Mouse (Mus musculus) bone marrow macrophage, adult 2 months (primary cell): ENCODE measurements around the gene Ccnjl. TPM values are rescaled to one million over a fixed set of nuclear protein-coding genes. Genes with fewer than 3 reads are reported as not detected.

Experiments used
- H3K27ac ChIP-seq: 2 replicates; pipeline ENCODE4 v1.5.1; 2012; ENCODE audit warnings: low read depth, low read length; ENCODE audit not compliant: insufficient read depth
- H3K4me1 ChIP-seq: 2 replicates; pipeline ENCODE4 v1.6.1; 2012; ENCODE audit warnings: low read length; ENCODE audit not compliant: control insufficient read depth, insufficient read depth
- H3K4me3 ChIP-seq: 2 replicates; pipeline ENCODE4 v1.5.1; 2012; ENCODE audit warnings: mild to moderate bottlenecking, low read length, moderate library complexity; ENCODE audit not compliant: insufficient read depth
- CTCF ChIP-seq: IDR thresholded peaks from 2 replicates; pipeline ENCODE4 v1.5.1; 2012; ENCODE audit warnings: low read depth, mild to moderate bottlenecking, low read length, moderate library complexity
- POLR2A ChIP-seq: IDR thresholded peaks from 2 replicates; pipeline ENCODE4 v1.6.1; 2012; ENCODE audit warnings: mild to moderate bottlenecking, low read depth, low read length, borderline replicate concordance
- polyA plus RNA-seq: library from polyadenylated mRNA; stranded (reverse); fragments of >200 nt; gene quantifications from 2 replicates; pipeline ENCODE4 v1.2.4, GENCODE M21; 2012; ENCODE audit not compliant: missing spikeins, insufficient read depth, insufficient read length

Ccnjl gene
- polyA plus RNA-seq, 1 experiment: not detected

GRCm38 (mm10) chr11:43545873-43546475 lies 17.4 kb downstream of the Ccnjl start:
- TF ChIP-seq POLR2A (no peak), CTCF (no peak)
- no peak overlapping the region for H3K4me3 ChIP-seq
- H3K4me1 ChIP-seq: 0 out of 2 replicates have a peak, but pooled peaks cover 3% of the 10 kb centered on the region
- no peak overlapping the region for H3K27ac ChIP-seq

GRCm38 (mm10) chr11:43546678-43547077 lies 18.1 kb downstream of the Ccnjl start:
- peaks cover 7% of the 10 kb centered on the region for H3K4me1 ChIP-seq

DNA sequence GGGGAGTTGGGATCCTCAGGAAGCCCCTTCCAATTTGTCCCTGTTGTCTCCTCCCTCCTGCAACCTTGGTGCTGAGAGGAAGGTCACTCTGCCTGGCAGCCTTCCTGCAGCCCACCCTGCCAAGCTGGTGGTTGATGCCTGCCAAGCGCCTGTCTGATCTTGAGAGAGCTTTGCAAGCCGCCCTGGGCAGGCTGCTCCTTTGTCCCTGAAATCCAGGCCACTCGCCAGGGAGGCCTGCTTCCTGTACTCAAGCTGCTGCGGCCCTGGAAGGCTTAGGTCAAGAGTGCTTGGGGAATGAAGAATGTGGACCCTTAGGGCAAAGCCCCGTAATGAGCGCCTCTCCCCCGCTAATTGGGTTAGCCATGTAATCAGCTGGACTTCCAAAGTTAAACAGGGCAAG lies 19.6 kb downstream of the Ccnjl start:
- Histone ChIP-seq H3K27ac (no peak overlapping the region), H3K4me3 (no peak overlapping the region), H3K4me1 (peaks cover 10% of the 10 kb centered on the region)
- TF ChIP-seq POLR2A (no peak), CTCF (no peak)

More at GRCm38 (mm10) chr11:43546678-43547077, 18.1 kb downstream of the Ccnjl start:
- Histone ChIP-seq H3K27ac (no peak overlapping the region), H3K4me3 (no peak overlapping the region)
- no peak for TF ChIP-seq CTCF
- no peak for TF ChIP-seq POLR2A

DNA sequence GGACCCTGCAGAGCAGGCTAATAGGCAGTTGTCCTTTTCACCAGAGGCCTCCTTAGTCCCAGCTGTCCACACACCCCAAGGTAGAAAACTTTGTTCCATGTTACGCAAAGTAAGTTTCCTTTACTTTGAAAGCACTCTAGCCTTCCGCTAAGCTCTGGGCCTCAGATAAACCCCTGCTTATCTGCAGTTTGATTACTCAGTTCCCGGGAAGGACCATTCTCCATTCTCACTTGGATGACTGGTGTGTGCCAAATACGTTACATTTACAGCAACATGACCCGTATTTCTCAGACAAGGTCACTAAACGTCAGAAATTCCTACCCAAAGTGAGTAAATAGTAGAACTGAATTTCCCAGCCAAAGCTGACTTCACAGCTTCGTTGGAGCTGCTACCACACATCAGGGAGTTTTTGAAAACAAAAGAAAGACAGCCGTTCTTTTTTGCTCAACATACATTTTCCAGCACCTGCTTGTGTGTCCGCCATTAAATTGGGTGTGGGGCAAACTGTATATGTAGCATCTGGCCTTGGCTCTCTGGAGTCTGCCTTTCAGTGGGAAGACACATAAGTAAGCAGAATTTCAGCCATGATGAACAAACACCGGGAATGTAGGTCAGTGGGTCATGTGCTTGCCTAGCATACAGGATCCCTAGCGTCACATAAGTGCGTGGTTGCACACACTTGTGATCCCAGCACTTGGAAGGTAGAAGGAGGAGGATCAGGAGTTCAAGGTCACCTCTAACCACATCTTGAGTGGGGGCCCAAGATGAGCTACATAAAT lies 20.3 kb downstream of the Ccnjl start:
- H3K27ac ChIP-seq: no peak overlapping the region
- no peak overlapping the region for H3K4me3 ChIP-seq
- TF ChIP-seq POLR2A (no peak), CTCF (no peak)
- peaks cover 10% of the 10 kb centered on the region for H3K4me1 ChIP-seq

- H3K4me1 ChIP-seq: peaks cover 8% of the 10 kb centered on the region
- no peak overlapping the region for H3K4me3 ChIP-seq
- H3K27ac ChIP-seq: no peak overlapping the region
- TF ChIP-seq CTCF (no peak), POLR2A (no peak)
Observed at GRCm38 (mm10) chr11:43549701-43550100, 21.1 kb downstream of the Ccnjl start.

- H3K4me1 ChIP-seq: peaks cover 7% of the 10 kb centered on the region
- no peak for TF ChIP-seq CTCF
- no peak overlapping the region for H3K27ac ChIP-seq
- H3K4me3 ChIP-seq: no peak overlapping the region
Observed at GRCm38 (mm10) chr11:43551756-43552155, 23.2 kb downstream of the Ccnjl start.

GRCm38 (mm10) chr11:43552675-43553074 lies 24.1 kb downstream of the Ccnjl start:
- TF ChIP-seq POLR2A: no peak
- TF ChIP-seq CTCF: no peak
- Histone ChIP-seq H3K27ac (no peak overlapping the region), H3K4me3 (no peak overlapping the region), H3K4me1 (peaks cover 7% of the 10 kb centered on the region)

DNA sequence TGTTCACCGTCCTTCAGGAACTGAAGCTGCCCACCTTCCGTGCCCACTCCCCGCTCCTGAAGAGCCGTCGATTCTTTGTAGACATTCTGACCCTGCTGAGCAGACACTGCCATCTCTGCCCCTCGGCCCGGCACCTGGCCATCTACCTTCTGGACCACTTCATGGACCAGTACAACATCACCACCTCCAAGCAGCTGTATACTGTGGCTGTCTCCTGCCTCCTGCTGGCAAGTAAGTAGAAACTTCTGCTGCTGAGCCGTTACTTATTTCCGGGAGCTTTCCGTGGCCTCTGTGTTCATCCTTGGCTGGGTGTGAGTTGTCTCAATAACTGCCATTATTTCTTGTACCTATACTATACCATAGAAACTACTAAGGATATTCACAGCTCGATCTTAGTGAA lies 28.0 kb downstream of the Ccnjl start:
- Histone ChIP-seq H3K27ac (no peak overlapping the region), H3K4me3 (no peak overlapping the region), H3K4me1 (peaks cover 5% of the 10 kb centered on the region)
- TF ChIP-seq POLR2A (no peak), CTCF (no peak)

DNA sequence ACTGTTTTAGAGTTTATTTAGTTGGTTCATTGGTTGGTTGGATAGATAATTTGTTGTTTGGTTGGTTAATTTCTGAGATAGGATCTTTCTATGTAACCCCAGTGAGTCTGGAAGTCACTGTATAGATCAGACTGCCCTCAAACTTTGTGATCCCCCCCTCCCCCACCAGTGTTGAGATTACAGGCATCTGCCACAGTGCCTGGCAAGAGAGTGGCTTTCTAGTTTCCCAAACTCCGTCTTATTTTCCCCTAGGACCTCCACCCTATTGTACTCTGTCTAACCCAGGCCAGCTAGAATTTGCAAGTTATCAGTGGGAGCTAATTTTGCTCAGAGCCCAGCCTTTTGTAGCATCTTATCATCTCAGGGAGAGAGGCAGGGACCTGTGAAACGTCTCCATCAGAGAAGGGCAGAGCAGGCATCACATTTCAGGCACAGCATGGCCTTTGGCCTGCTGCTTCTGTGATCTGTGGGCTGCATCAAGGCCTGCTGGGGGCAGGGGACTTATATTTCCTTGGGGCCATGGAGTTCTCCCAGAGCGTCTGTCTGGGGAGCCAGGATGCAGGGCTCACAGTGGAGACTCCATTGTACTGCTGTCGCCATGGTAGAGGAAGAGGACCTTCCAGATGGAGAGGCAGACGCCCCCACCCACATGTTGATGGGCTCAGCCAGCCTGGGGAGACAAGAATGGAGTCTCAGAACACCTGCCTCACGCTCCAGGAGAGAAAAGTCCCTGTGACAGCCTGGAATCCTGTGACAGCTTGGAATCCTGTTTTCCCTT lies 31.1 kb downstream of the Ccnjl start:
- H3K4me3 ChIP-seq: no peak overlapping the region
- TF ChIP-seq POLR2A (no peak), CTCF (no peak)
- H3K4me1 ChIP-seq: no peaks in the 10 kb centered on the region
- H3K27ac ChIP-seq: no peak overlapping the region

GRCm38 (mm10) chr11:43563654-43564244 lies 35.2 kb downstream of the Ccnjl start:
- peaks cover 3% of the 10 kb centered on the region for H3K4me1 ChIP-seq
- TF ChIP-seq POLR2A (no peak), CTCF (no peak)
- H3K27ac ChIP-seq: no peak overlapping the region
- no peak overlapping the region for H3K4me3 ChIP-seq
